Mouse (Mus musculus) erythroblast, embryonic 14.5 days (primary cell): Measurements from ENCODE around the gene Tmem60. TPM values are rescaled to one million over a fixed set of nuclear protein-coding genes. Genes with fewer than 3 reads are reported as not detected.
A peak's percentile ranks its signal among the peaks of the same experiment; 100 is the strongest.

Source experiments
- H3K27me3 ChIP-seq: 2 replicates; pipeline ENCODE4 v1.6.1; 2012; ENCODE audit warnings: inconsistent platforms; ENCODE audit not compliant: control insufficient read depth
- H3K36me3 ChIP-seq: 2 replicates; pipeline ENCODE4 v1.6.1; 2012; ENCODE audit warnings: mild to moderate bottlenecking, inconsistent platforms; ENCODE audit not compliant: control insufficient read depth
- H3K4me1 ChIP-seq: 2 replicates; pipeline ENCODE4 v1.6.1; 2012; ENCODE audit warnings: inconsistent platforms; ENCODE audit not compliant: control insufficient read depth
- H3K4me3 ChIP-seq: replicated peaks from 2 replicates; pipeline ENCODE3; 2012; ENCODE audit warnings: moderate library complexity, mild to moderate bottlenecking, inconsistent platforms
- H3K9me3 ChIP-seq: 2 replicates; pipeline ENCODE4 v1.6.1; 2012; ENCODE audit warnings: low read length, inconsistent platforms, mixed read lengths; ENCODE audit not compliant: control insufficient read depth
- GATA1 ChIP-seq: IDR thresholded peaks from 2 replicates; pipeline ENCODE4 v1.6.1; 2012; ENCODE audit warnings: low read length, inconsistent platforms, mixed read lengths
- TAL1 ChIP-seq: IDR thresholded peaks from 3 replicates; pipeline ENCODE4 v1.6.1; 2012; ENCODE audit warnings: low read length, inconsistent platforms, mixed read lengths
- polyA plus RNA-seq: library from polyadenylated mRNA; stranded (reverse); fragments of >175 nt; gene quantifications from 2 replicates; pipeline ENCODE4 v1.2.3, GENCODE M21; 2012

Gene Tmem60
- polyA plus RNA-seq, result 1.1 and 1.2 TPM in 2 replicates

GRCm38 (mm10) chr5:20881915-20882800, at the start of gene Tmem60, which contains the start of gene Phtf2:
Gene Tmem60, plus strand, starts transcription at chr5:20882191.
Gene Phtf2, minus strand, starts transcription at chr5:20882124.
- TF ChIP-seq GATA1 (no peak), TAL1 (no peak)
- H3K36me3 ChIP-seq, result peaks cover 30% of the 10 kb centered on the region
- no peaks in the 10 kb centered on the region for H3K27me3 ChIP-seq
- peaks cover 55% of the 10 kb centered on the region for H3K4me1 ChIP-seq
- H3K4me3 ChIP-seq, result peak within 1 kb of the TSS; percentile 87
- no peaks in the 10 kb centered on the region for H3K9me3 ChIP-seq

DNA sequence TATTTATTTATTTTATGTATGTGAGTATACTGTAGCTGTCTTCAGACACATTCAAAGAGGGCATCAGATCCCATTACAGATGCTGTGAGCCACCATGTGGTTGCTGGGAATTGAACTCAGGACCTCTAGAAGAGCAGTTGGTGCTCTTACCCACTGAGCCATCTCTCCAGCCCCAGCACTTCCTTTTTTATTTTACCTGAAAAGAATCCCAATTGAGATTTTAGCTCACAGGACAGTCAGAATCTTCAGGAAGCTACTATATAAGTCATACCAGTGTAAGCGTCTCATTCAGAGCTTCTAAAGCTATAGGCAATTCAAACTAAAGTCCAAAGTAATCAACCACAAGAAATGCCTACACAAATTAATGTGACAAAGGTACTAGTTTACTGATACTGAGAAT, 47.6 kb upstream of the Tmem60 start:
- no peaks in the 10 kb centered on the region for H3K4me1 ChIP-seq
- H3K9me3 ChIP-seq, result no peaks in the 10 kb centered on the region
- no peaks in the 10 kb centered on the region for H3K27me3 ChIP-seq
- H3K36me3 ChIP-seq, result peaks cover 9% of the 10 kb centered on the region
- TF ChIP-seq GATA1, result no peak
- TF ChIP-seq TAL1, result no peak
- H3K4me3 ChIP-seq, result no peak overlapping the region

- peaks cover 7% of the 10 kb centered on the region for H3K36me3 ChIP-seq
- no peak overlapping the region for H3K4me3 ChIP-seq
- no peaks in the 10 kb centered on the region for H3K27me3 ChIP-seq
- no peak for TF ChIP-seq GATA1
- TF ChIP-seq TAL1, result no peak
- H3K4me1 ChIP-seq, result no peaks in the 10 kb centered on the region; the same call in 1 of the 2 replicates
- H3K9me3 ChIP-seq, result no peaks in the 10 kb centered on the region
These were observed 44.9 kb upstream of the Tmem60 start for GRCm38 (mm10) chr5:20837082-20837481.

GRCm38 (mm10) chr5:20843405-20843804, 38.6 kb upstream of the Tmem60 start:
- Histone ChIP-seq H3K9me3 (no peaks in the 10 kb centered on the region), H3K4me3 (no peak overlapping the region), H3K27me3 (no peaks in the 10 kb centered on the region), H3K36me3 (no peaks in the 10 kb centered on the region), H3K4me1 (peaks cover 4% of the 10 kb centered on the region)
- TF ChIP-seq GATA1 (no peak), TAL1 (no peak)

DNA sequence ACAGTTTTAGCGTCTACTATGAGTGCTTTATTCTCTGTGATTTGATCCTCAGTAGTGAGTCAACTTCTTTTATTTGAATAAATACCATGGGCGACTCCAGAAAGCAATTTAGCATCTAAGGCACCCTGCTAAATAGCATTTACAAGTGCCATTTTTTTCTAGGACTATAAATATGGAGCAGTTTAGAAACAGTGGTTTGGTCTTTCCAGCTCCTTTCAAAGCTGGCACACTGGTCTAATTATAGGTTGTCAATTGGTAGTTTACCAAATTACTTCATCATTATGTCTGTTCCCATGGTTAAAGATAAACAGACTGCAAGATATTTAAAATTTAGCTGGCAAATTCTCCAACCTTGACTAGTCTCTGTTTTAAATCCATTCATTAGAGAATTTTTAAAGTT, 38.2 kb upstream of the Tmem60 start:
- Histone ChIP-seq H3K4me3 (no peak overlapping the region), H3K27me3 (no peaks in the 10 kb centered on the region), H3K9me3 (no peaks in the 10 kb centered on the region), H3K36me3 (no peaks in the 10 kb centered on the region), H3K4me1 (peaks cover 4% of the 10 kb centered on the region)
- no peak for TF ChIP-seq GATA1
- no peak for TF ChIP-seq TAL1

DNA sequence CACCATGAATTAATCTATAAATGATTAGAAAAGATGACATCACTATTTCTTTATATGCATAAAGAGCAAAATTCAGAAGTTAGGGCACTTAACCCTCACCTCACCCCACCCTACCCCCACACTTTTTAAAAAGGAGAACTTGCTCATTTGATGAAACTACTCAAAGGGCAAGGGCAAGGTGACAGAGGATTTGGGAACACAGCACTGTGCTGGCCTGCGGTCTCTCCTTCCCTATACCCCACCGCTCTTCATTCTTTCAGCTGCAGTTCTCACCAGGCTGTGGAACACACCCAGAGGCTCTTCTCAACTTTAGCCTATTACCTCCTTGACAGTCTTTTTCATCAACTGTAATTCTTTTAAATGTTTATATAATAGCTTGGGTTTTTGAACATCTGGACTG, 35.0 kb upstream of the Tmem60 start:
- H3K4me1 ChIP-seq, result peaks cover 4% of the 10 kb centered on the region
- H3K27me3 ChIP-seq, result no peaks in the 10 kb centered on the region
- no peaks in the 10 kb centered on the region for H3K9me3 ChIP-seq
- H3K4me3 ChIP-seq, result no peak overlapping the region
- TF ChIP-seq GATA1 (no peak), TAL1 (no peak)
- peaks cover 3% of the 10 kb centered on the region for H3K36me3 ChIP-seq

DNA sequence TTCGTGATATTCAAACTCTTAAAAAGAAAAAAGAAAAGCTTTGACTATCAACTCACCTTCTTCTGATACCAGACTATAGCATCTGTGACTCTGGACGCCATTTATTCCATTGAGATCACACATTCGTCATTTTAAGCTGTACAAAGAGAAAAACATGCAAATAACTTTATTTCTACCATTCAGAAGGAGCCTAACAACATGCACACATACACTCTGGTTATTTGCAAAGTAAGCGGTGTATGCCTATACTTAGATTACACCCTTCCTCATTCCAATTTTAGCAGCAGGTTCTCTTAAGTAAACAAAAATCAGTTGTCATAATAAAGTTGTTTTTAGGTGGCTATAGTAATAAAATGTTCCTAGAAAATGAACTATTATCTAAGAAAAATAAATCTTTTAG, 26.9 kb upstream of the Tmem60 start:
- no peaks in the 10 kb centered on the region for H3K4me1 ChIP-seq
- TF ChIP-seq TAL1 (no peak), GATA1 (no peak)
- H3K9me3 ChIP-seq, result no peaks in the 10 kb centered on the region
- H3K36me3 ChIP-seq, result peaks cover 15% of the 10 kb centered on the region
- H3K4me3 ChIP-seq, result no peak overlapping the region
- no peaks in the 10 kb centered on the region for H3K27me3 ChIP-seq

DNA sequence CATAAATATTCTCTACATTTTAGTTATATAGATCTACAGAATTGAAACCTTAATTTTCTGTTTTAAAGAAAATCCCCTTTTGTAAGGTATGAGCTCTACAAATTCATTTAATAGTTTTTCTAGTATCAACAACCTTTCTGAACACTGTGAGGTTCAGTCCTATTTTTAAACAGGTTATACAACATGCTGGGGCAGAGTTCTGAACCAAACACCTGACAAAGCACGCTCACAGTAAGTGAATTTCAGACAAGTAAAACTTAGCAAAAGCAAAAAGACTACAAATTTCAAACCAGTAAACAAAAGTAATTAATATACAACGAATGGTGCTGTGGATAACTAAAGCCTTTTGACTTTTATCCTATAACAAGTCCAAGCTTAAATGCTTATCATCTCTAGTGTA, 23.6 kb upstream of the Tmem60 start:
- H3K4me1 ChIP-seq, result no peaks in the 10 kb centered on the region
- TF ChIP-seq GATA1 (no peak), TAL1 (no peak)
- H3K27me3 ChIP-seq, result no peaks in the 10 kb centered on the region
- H3K36me3 ChIP-seq, result peaks cover 7% of the 10 kb centered on the region
- no peak overlapping the region for H3K4me3 ChIP-seq
- H3K9me3 ChIP-seq, result no peaks in the 10 kb centered on the region

DNA sequence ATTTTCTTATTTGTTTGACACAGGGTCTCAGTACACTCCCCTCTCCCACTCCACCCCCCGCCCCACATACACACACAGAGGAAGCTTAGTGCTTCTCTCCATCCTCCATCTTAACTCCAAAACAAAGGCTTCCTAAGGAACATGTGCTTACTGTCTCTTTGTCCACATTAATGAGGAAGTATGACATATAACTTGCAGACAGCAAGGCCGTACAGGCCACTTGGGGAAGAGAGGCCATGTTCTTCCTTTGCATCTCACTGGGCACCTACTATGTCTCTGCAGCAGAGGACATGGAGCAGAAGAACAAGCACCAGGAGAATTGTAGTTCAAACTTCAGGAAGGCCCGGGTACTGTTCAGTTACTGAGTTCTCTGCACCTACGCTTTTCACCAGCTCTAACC, 21.4 kb upstream of the Tmem60 start:
- TF ChIP-seq TAL1 (no peak), GATA1 (no peak)
- no peaks in the 10 kb centered on the region for H3K9me3 ChIP-seq
- H3K4me1 ChIP-seq, result no peaks in the 10 kb centered on the region
- no peaks in the 10 kb centered on the region for H3K27me3 ChIP-seq
- H3K36me3 ChIP-seq, result peaks cover 5% of the 10 kb centered on the region
- H3K4me3 ChIP-seq, result no peak overlapping the region
